Mouse (Mus musculus): ENCODE measurements around the gene Vps37c. TPM values are rescaled to one million over a fixed set of nuclear protein-coding genes. Genes with fewer than 3 reads are reported as not detected.

Vps37c gene
- 29.3 and 30.4 TPM in 2 replicates for polyA plus RNA-seq (2015; fragmentation: Nextera tagmentation; extraction: Ambion mirVana)

DNA sequence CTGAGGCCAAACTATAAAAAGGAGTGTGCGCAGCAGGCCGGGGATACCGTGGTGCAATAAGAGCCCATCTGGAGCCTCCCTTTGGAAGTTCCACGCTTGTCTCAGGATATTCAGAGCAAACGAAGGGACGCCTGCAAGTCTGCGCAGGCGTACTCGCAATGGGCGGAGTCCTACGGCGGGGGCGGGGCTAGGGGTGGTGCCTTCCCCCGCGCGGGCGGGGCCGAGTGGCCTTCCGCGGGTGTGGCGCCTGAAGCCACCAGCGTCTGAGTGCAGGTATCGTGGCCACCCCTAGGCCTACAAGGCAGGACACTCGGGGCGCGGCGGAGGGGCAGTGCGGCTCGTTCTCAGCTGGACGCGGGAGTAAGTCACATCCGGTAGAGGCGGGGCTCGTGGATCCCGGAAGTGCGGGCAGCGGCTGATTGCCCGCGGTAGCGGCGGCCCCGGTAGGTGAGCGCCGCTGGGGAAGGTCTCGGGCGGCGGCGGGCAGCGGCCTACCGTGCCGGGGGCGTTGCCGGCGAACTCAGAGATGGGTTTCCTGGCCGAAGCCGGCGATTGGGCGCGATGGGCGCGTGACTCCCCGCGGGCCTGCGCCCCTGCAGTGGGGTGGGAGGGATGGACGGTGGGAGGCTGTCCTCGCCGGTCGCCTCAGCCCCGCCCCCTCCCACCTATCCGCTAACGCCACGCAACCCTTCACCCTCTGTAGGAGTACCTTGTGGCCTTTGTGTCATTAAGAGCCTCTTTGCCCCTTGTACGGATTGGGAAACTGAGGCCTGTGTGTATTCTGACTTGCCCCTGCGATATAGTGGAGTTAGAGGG is at the start of gene Vps37c:
Vps37c (plus strand) TSS at position 199 of the 816 bp plus-strand sequence.
- H3K4me1 ChIP-seq (ENCODE audit: control insufficient read depth, insufficient read depth, low read length): peaks cover 28% of the 10 kb centered on the region
- H3K4me2 ChIP-seq (ENCODE audit: low read depth, low read length): peak within 1 kb of the TSS; percentile 85
- ATAC-seq (replicated peaks; ENCODE audit: extremely low read depth, insufficient read depth, low FRiP score): peak; percentile 89
- WGBS: under 1% methylated on average over 73 of the region's 74 CpGs
- no peaks in the 10 kb centered on the region for H3K9me3 ChIP-seq (replicated peaks; ENCODE audit: control insufficient read depth, low read length)
- H3K9ac ChIP-seq (ENCODE audit: low read length): peak within 1 kb of the TSS; percentile 87
- peak within 1 kb of the TSS; percentile 78 for H3K4me3 ChIP-seq (ENCODE audit: low read length)
- peak within 1 kb of the TSS; percentile 95 for H3K27ac ChIP-seq (ENCODE audit: low read length)
- H3K27me3 ChIP-seq (ENCODE audit: control insufficient read depth, insufficient read depth, low read length): no peaks in the 10 kb centered on the region
- H3K36me3 ChIP-seq (ENCODE audit: control insufficient read depth, insufficient read depth): no peaks in the 10 kb centered on the region

DNA sequence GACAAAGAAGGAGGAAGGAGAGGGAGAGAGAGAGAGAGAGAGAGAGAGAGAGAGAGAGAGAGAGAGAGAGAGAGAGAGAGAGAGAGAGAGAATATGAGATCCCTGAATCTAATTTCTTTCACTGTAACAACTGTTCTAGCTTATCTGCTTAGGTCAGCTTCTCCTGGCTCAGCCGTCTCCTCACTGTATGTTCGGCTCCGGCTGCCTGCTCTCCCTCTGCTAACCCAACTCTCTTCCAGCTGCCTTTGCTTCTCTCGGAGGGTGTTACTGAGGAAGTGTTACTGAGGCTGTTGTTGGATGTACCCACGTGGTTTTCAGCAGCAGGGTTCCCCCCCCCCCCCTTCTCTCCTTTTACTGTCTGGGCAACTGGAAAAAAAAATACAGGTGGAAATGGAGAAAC is 48.5 kb upstream of the Vps37c start:
- 2% methylated on average over 5 of the region's 5 CpGs for WGBS
- 0 out of 2 replicates have a peak overlapping the region, but pooled peaks have one; percentile 6 for H3K4me2 ChIP-seq (ENCODE audit: low read depth, low read length)

DNA sequence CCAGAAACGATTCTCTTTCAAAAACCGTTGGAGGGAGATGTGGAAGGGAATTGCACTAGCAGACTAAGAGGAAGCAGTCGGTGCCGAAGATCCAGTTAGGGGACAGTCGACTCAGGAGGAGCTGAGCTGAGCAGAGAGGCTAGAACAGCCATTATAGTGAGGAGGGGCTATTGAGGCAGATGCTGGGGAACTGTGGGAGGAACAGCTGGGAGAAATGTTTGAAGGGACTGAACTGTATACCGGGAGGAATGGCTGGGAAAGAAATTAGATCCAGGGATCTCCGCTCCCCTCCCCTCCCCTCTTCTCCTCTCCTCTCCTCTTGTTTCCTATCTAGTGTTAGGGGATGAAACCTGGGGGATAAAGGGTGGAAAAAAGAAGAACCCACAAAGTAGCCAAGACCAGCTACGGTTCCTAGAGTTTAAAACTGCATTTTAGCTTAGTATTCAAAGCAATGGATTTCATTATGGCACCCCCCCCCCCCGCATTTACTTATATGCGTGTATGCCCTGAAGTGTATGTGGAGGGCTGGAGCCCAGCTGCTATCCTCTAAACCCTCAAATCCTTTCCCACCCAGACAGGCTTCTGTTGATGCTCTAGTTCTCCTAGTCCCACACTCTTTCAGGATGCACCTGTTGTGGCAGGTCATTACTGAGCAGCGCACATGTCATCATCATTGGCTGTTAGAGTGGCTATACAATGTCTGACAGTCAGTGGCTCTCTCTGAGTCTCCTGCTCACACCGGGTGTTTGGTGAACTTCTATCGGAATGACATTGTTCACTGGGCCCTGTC is 47.8 kb upstream of the Vps37c start:
- H3K4me2 ChIP-seq (ENCODE audit: low read depth, low read length): 0 out of 2 replicates have a peak overlapping the region, but pooled peaks have one; percentile 6
- H3K4me3 ChIP-seq (ENCODE audit: low read length): no peak overlapping the region
- no peak overlapping the region for H3K27ac ChIP-seq (ENCODE audit: low read length)
- no peaks in the 10 kb centered on the region for H3K9me3 ChIP-seq (replicated peaks; ENCODE audit: control insufficient read depth, low read length)
- peaks cover 2% of the 10 kb centered on the region for H3K4me1 ChIP-seq (ENCODE audit: control insufficient read depth, insufficient read depth, low read length)
- H3K36me3 ChIP-seq (ENCODE audit: control insufficient read depth, insufficient read depth): no peaks in the 10 kb centered on the region
- H3K27me3 ChIP-seq (ENCODE audit: control insufficient read depth, insufficient read depth, low read length): peaks cover 3% of the 10 kb centered on the region
- no peak for ATAC-seq (replicated peaks; ENCODE audit: extremely low read depth, insufficient read depth, low FRiP score)
- no peak overlapping the region for H3K9ac ChIP-seq (ENCODE audit: low read length)
- 45% methylated on average over 13 of the region's 13 CpGs for WGBS

More for the DNA sequence above, 48.5 kb upstream of the Vps37c start:
- H3K36me3 ChIP-seq (ENCODE audit: control insufficient read depth, insufficient read depth): no peaks in the 10 kb centered on the region
- ATAC-seq (replicated peaks; ENCODE audit: extremely low read depth, insufficient read depth, low FRiP score): no peak
- H3K4me3 ChIP-seq (ENCODE audit: low read length): no peak overlapping the region
- no peak overlapping the region for H3K27ac ChIP-seq (ENCODE audit: low read length)
- H3K27me3 ChIP-seq (ENCODE audit: control insufficient read depth, insufficient read depth, low read length): peaks cover 3% of the 10 kb centered on the region
- H3K9ac ChIP-seq (ENCODE audit: low read length): no peak overlapping the region
- no peaks in the 10 kb centered on the region for H3K9me3 ChIP-seq (replicated peaks; ENCODE audit: control insufficient read depth, low read length)
- H3K4me1 ChIP-seq (ENCODE audit: control insufficient read depth, insufficient read depth, low read length): peaks cover 5% of the 10 kb centered on the region; the same call in 1 of the 2 replicates

DNA sequence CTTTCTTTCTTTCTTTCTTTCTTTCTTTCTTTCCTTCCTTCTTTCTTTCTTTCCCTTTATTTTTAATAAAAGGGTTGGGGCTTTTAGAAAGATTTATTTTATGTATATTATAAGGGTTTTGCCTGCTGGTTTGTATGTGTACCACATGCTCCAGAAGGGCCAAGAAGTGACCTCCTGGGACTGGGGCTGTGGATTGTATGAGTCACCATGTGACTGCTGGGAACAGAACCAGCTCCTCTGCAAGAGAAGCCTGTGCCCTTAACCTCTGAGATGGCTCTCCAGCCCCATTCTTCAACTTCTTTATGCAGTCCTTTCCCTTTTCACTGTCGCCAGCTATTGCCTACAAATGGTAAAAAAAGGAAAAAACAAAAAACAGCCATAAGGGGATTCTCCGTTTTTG is 42.9 kb upstream of the Vps37c start:
- H3K4me3 ChIP-seq (ENCODE audit: low read length): no peak overlapping the region
- no peaks in the 10 kb centered on the region for H3K36me3 ChIP-seq (ENCODE audit: control insufficient read depth, insufficient read depth)
- peaks cover 3% of the 10 kb centered on the region for H3K27me3 ChIP-seq (ENCODE audit: control insufficient read depth, insufficient read depth, low read length)
- WGBS: 74% methylated on average over 2 of the region's 2 CpGs
- no peak overlapping the region for H3K27ac ChIP-seq (ENCODE audit: low read length)
- H3K9me3 ChIP-seq (replicated peaks; ENCODE audit: control insufficient read depth, low read length): no peaks in the 10 kb centered on the region
- ATAC-seq (replicated peaks; ENCODE audit: extremely low read depth, insufficient read depth, low FRiP score): no peak; the same call in 1 of the 2 replicates
- H3K9ac ChIP-seq (ENCODE audit: low read length): no peak overlapping the region
- no peak overlapping the region for H3K4me2 ChIP-seq (ENCODE audit: low read depth, low read length)
- no peaks in the 10 kb centered on the region; the same call in 1 of the 2 replicates for H3K4me1 ChIP-seq (ENCODE audit: control insufficient read depth, insufficient read depth, low read length)

DNA sequence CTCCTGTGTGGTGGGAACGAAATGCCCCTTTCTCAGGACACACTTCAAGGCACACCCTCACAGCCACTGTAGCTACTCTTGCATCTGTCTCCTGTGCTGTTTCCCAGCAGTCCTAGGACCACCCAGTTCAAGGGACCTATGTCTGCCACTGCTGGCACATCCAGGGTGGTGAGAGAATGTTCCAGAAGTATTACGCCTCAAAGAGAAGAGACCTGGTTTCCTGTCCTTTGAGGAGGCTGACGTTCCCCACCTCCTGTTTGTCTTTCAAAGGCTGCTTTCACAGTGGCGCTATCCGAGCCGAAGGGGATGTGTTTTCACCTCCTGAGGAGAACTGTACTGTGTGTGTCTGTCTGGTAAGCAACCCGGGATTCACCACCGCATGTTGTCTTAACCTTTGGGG is 40.4 kb upstream of the Vps37c start:
- H3K4me1 ChIP-seq (ENCODE audit: control insufficient read depth, insufficient read depth, low read length): no peaks in the 10 kb centered on the region; the same call in 1 of the 2 replicates
- H3K27me3 ChIP-seq (ENCODE audit: control insufficient read depth, insufficient read depth, low read length): no peaks in the 10 kb centered on the region; the same call in 1 of the 2 replicates
- H3K27ac ChIP-seq (ENCODE audit: low read length): no peak overlapping the region
- WGBS: 61% methylated on average over 8 of the region's 8 CpGs
- H3K36me3 ChIP-seq (ENCODE audit: control insufficient read depth, insufficient read depth): no peaks in the 10 kb centered on the region
- no peak overlapping the region for H3K9ac ChIP-seq (ENCODE audit: low read length)
- ATAC-seq (replicated peaks; ENCODE audit: extremely low read depth, insufficient read depth, low FRiP score): no peak
- no peak overlapping the region for H3K4me2 ChIP-seq (ENCODE audit: low read depth, low read length)
- no peak overlapping the region for H3K4me3 ChIP-seq (ENCODE audit: low read length)
- no peaks in the 10 kb centered on the region for H3K9me3 ChIP-seq (replicated peaks; ENCODE audit: control insufficient read depth, low read length)

DNA sequence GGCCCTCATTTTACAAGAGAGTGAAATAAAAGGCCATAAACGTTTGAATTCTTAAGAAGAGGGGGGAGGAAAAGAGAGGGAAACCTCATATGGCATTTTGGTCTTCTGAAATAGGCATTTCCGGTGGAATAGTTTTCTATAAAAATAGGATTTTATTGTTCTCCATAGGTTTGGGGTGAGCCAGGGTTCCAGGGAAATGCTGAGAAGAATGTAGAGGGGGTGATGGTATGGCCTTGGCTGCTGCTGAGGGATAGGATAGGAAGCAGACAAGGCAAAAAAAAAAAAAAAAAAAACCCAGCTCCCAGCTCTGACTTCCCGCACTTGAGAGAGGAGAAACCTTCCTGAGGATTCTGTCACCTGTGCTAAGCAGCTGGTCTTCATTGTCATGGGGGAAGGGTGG is 32.5 kb upstream of the Vps37c start:
- no peak overlapping the region for H3K27ac ChIP-seq (ENCODE audit: low read length)

DNA sequence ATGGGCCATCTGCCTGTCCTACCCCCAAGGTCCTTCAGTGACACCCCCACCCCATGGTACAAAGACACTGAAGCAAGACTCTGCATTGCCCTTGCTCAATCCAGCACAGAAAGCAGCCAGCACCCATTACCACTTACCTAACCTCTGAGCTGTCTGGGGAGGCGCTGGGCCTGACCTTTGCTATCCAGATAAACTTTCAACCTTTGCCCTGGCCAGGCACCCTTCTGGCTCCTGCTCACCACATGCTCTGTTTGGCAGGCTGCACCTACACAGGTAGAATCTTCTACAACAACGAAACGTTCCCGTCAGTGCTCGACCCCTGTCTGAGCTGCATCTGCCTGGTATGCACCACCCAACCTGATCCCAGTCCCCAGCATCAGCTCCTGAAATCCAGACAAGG is 30.8 kb upstream of the Vps37c start:
- ATAC-seq (replicated peaks; ENCODE audit: extremely low read depth, insufficient read depth, low FRiP score): no peak
- Histone ChIP-seq H3K36me3 (ENCODE audit: control insufficient read depth, insufficient read depth) (no peaks in the 10 kb centered on the region), H3K27me3 (ENCODE audit: control insufficient read depth, insufficient read depth, low read length) (no peaks in the 10 kb centered on the region), H3K9ac (ENCODE audit: low read length) (no peak overlapping the region), H3K4me3 (ENCODE audit: low read length) (no peak overlapping the region), H3K27ac (ENCODE audit: low read length) (no peak overlapping the region), H3K9me3 (replicated peaks; ENCODE audit: control insufficient read depth, low read length) (no peaks in the 10 kb centered on the region), H3K4me2 (ENCODE audit: low read depth, low read length) (no peak overlapping the region), H3K4me1 (ENCODE audit: control insufficient read depth, insufficient read depth, low read length) (no peaks in the 10 kb centered on the region)
- WGBS: 77% methylated on average over 5 of the region's 5 CpGs

More for the DNA sequence above, 32.5 kb upstream of the Vps37c start:
- WGBS: 55% methylated on average over 3 of the region's 3 CpGs
- H3K27me3 ChIP-seq (ENCODE audit: control insufficient read depth, insufficient read depth, low read length): no peaks in the 10 kb centered on the region
- H3K4me3 ChIP-seq (ENCODE audit: low read length): no peak overlapping the region
- H3K9ac ChIP-seq (ENCODE audit: low read length): no peak overlapping the region
- no peaks in the 10 kb centered on the region for H3K4me1 ChIP-seq (ENCODE audit: control insufficient read depth, insufficient read depth, low read length)
- H3K9me3 ChIP-seq (replicated peaks; ENCODE audit: control insufficient read depth, low read length): no peaks in the 10 kb centered on the region
- ATAC-seq (replicated peaks; ENCODE audit: extremely low read depth, insufficient read depth, low FRiP score): no peak
- no peaks in the 10 kb centered on the region for H3K36me3 ChIP-seq (ENCODE audit: control insufficient read depth, insufficient read depth)
- H3K4me2 ChIP-seq (ENCODE audit: low read depth, low read length): no peak overlapping the region

DNA sequence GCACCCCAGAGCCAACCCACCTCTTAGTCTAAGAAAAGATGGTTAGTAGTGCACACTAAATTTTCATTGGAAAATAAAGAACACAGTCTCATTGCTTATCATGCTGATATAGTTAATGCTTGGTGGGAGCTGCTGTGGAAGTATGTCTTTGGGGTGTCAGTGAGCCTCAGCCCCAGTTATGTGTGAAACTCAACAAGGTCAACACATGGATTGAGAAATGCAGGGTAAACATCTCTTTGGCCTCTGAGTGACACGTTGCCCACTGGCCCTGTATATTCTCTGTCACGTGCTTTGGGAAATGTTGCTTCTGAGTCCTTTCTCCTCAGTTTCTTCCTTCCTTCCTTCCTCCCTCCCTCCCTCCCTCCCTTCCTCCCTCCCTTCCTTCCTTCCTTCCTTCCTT is 30.1 kb upstream of the Vps37c start:
- Histone ChIP-seq H3K27me3 (ENCODE audit: control insufficient read depth, insufficient read depth, low read length) (no peaks in the 10 kb centered on the region), H3K9ac (ENCODE audit: low read length) (no peak overlapping the region), H3K4me2 (ENCODE audit: low read depth, low read length) (no peak overlapping the region), H3K27ac (ENCODE audit: low read length) (no peak overlapping the region), H3K4me3 (ENCODE audit: low read length) (no peak overlapping the region), H3K9me3 (replicated peaks; ENCODE audit: control insufficient read depth, low read length) (no peaks in the 10 kb centered on the region), H3K4me1 (ENCODE audit: control insufficient read depth, insufficient read depth, low read length) (no peaks in the 10 kb centered on the region), H3K36me3 (ENCODE audit: control insufficient read depth, insufficient read depth) (no peaks in the 10 kb centered on the region)
- no peak for ATAC-seq (replicated peaks; ENCODE audit: extremely low read depth, insufficient read depth, low FRiP score)
- 71% methylated on average over 2 of the region's 2 CpGs for WGBS

DNA sequence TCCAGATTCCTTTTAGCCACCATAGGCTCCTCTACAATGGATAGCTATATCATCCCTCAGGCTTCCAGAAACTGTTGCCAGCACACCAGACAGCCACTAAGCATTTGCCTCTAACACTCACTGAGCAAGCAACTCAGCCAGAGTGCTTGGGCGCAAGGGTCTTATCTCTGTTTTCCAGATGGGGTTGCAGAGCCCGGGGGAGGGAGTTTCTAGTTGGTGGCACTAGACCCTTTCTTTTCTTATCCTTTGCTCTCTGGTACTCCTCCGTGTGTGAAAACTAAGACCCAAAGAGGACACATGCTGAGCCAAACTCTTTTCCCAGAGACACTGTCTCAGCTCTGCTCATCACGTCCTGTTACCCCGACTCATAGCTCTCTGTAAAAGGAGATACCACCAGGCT is 27.2 kb upstream of the Vps37c start:
- ATAC-seq (replicated peaks; ENCODE audit: extremely low read depth, insufficient read depth, low FRiP score): no peak
- Histone ChIP-seq H3K4me3 (ENCODE audit: low read length) (no peak overlapping the region), H3K4me1 (ENCODE audit: control insufficient read depth, insufficient read depth, low read length) (no peaks in the 10 kb centered on the region), H3K9me3 (replicated peaks; ENCODE audit: control insufficient read depth, low read length) (no peaks in the 10 kb centered on the region), H3K36me3 (ENCODE audit: control insufficient read depth, insufficient read depth) (no peaks in the 10 kb centered on the region), H3K9ac (ENCODE audit: low read length) (no peak overlapping the region), H3K27me3 (ENCODE audit: control insufficient read depth, insufficient read depth, low read length) (no peaks in the 10 kb centered on the region), H3K4me2 (ENCODE audit: low read depth, low read length) (no peak overlapping the region), H3K27ac (ENCODE audit: low read length) (no peak overlapping the region)
- 41% methylated on average over 5 of the region's 5 CpGs for WGBS

Data from heart, embryonic 16.5 days (tissue).